Mouse (Mus musculus) hindbrain, embryonic 13.5 days (tissue): Measurements from ENCODE around the gene Tjp1. TPM values are rescaled to one million over a fixed set of nuclear protein-coding genes. Genes with fewer than 3 reads are reported as not detected.
A peak's percentile ranks its signal among the peaks of the same experiment; 100 is the strongest.

ENCODE experiments used
- ATAC-seq: fragments of 200-750 bp; cut with Nextera tagmentation; 2 replicates; pipeline ENCODE4 v1.8.0; 2017; ENCODE audit warnings: moderate TSS enrichment; ENCODE audit not compliant: low FRiP score
- H3K27ac ChIP-seq: fragments of 300-500 bp; sonication (generic); 2 replicates; pipeline ENCODE4 v1.5.1; 2015; ENCODE audit warnings: inconsistent platforms, mild to moderate bottlenecking, moderate library complexity
- H3K27me3 ChIP-seq: fragments of 300-500 bp; sonication (generic); 2 replicates; pipeline ENCODE4 v1.6.1; 2015; ENCODE audit warnings: mild to moderate bottlenecking, inconsistent platforms
- H3K36me3 ChIP-seq: fragments of 300-500 bp; sonication (generic); 2 replicates; pipeline ENCODE4 v1.6.1; 2015; ENCODE audit warnings: mild to moderate bottlenecking, inconsistent platforms
- H3K4me1 ChIP-seq: fragments of 300-500 bp; sonication (generic); replicated peaks from 2 replicates; pipeline ENCODE4 v1.6.1; 2015; ENCODE audit warnings: inconsistent platforms
- H3K4me2 ChIP-seq: fragments of 300-500 bp; sonication (generic); 2 replicates; pipeline ENCODE4 v1.6.1; 2015; ENCODE audit warnings: inconsistent platforms, mild to moderate bottlenecking, moderate library complexity
- H3K4me3 ChIP-seq: fragments of 300-500 bp; sonication (generic); 2 replicates; pipeline ENCODE4 v1.5.1; 2015; ENCODE audit warnings: mild to moderate bottlenecking, inconsistent platforms
- H3K9ac ChIP-seq: fragments of 300-500 bp; sonication (generic); 2 replicates; pipeline ENCODE4 v1.6.1; 2015; ENCODE audit warnings: mild to moderate bottlenecking, inconsistent platforms
- H3K9me3 ChIP-seq: fragments of 300-500 bp; sonication (generic); 2 replicates; pipeline ENCODE4 v1.6.1; 2016; ENCODE audit warnings: inconsistent platforms
- WGBS: fragments of 180-500 bp; shearing (Covaris S2); methylation state at CpG from one replicate; pipeline ENCODE4 v1.1.7; 2015; 5-methylcytosine and 5-hydroxymethylcytosine counted together
- polyA plus RNA-seq: library from polyadenylated mRNA; unstranded; fragments of >200 nt; fragmentation: Nextera tagmentation; extraction: Ambion mirVana; gene quantifications from 2 replicates; pipeline ENCODE4 v1.2.1, GENCODE M21; 2015

Tjp1 gene
- polyA plus RNA-seq, 1 experiment from 2014 or later = 29.4 TPM

- Histone ChIP-seq H3K27ac (0 out of 2 replicates have a peak overlapping the region, but pooled peaks have one; percentile 40), H3K27me3 (no peaks in the 10 kb centered on the region), H3K9me3 (no peaks in the 10 kb centered on the region), H3K4me3 (no peak overlapping the region), H3K9ac (no peak overlapping the region), H3K4me1 (peaks cover 31% of the 10 kb centered on the region), H3K4me2 (no peak overlapping the region), H3K36me3 (no peaks in the 10 kb centered on the region)
- no peak for ATAC-seq
- WGBS = 80% methylated on average over 1 of the region's 1 CpGs
Observed at GRCm38 (mm10) chr7:65419926-65420325, 107.7 kb downstream of the Tjp1 start.

- Histone ChIP-seq H3K4me1 (peaks cover 31% of the 10 kb centered on the region), H3K9me3 (no peaks in the 10 kb centered on the region), H3K9ac (no peak overlapping the region), H3K27me3 (no peaks in the 10 kb centered on the region), H3K4me2 (no peak overlapping the region), H3K36me3 (no peaks in the 10 kb centered on the region), H3K4me3 (no peak overlapping the region), H3K27ac (no peak overlapping the region)
- WGBS = 69% methylated on average over 3 of the region's 3 CpGs
- no peak for ATAC-seq
Observed at GRCm38 (mm10) chr7:65419012-65419411, 108.6 kb downstream of the Tjp1 start.

DNA sequence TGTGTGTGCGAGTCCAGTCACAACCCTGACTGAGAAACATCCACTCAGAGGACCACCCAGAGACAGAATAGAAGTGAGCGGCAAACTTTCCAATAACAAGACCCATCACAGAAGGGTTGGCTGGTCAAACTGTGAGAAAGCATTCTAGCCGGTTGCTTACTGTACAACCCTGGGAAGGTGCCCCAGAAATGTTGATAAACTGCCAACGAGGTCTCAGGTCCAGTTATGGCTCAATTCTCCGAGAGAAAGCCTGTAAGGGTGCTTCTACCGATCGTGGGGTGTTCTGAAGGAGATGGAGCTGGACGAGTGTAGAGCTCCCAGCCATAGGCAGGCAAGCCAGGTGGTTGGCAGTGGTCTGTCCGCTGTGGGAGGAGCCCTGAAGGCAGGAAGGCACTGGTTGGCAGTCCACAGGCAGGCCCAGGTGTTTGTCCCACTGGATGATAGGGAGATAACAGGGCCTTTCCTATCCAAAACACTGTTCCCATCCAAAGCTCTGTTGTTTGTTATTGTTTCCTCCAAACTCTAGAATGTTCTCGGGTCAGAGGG is 109.1 kb downstream of the Tjp1 start:
- H3K4me3 ChIP-seq = no peak overlapping the region
- no peaks in the 10 kb centered on the region for H3K9me3 ChIP-seq
- H3K36me3 ChIP-seq = no peaks in the 10 kb centered on the region
- no peak overlapping the region; the same call in 1 of the 2 replicates for H3K27ac ChIP-seq
- no peak overlapping the region for H3K4me2 ChIP-seq
- H3K4me1 ChIP-seq = peaks cover 27% of the 10 kb centered on the region
- no peak for ATAC-seq
- WGBS = 83% methylated on average over 10 of the region's 10 CpGs
- no peak overlapping the region for H3K9ac ChIP-seq
- H3K27me3 ChIP-seq = no peaks in the 10 kb centered on the region

- no peaks in the 10 kb centered on the region for H3K27me3 ChIP-seq
- peak overlapping the region; percentile 80 for H3K27ac ChIP-seq
- no peaks in the 10 kb centered on the region for H3K9me3 ChIP-seq
- no peaks in the 10 kb centered on the region for H3K36me3 ChIP-seq
- WGBS = 34% methylated on average over 10 of the region's 10 CpGs
- no peak overlapping the region for H3K9ac ChIP-seq
- H3K4me1 ChIP-seq = peaks cover 27% of the 10 kb centered on the region
- no peak for ATAC-seq
- H3K4me3 ChIP-seq = no peak overlapping the region
- no peak overlapping the region for H3K4me2 ChIP-seq
Observed at GRCm38 (mm10) chr7:65417231-65418100, 110.1 kb downstream of the Tjp1 start.

- peaks cover 27% of the 10 kb centered on the region for H3K4me1 ChIP-seq
- no peaks in the 10 kb centered on the region for H3K36me3 ChIP-seq
- no peaks in the 10 kb centered on the region for H3K27me3 ChIP-seq
- no peak overlapping the region for H3K4me3 ChIP-seq
- no peaks in the 10 kb centered on the region for H3K9me3 ChIP-seq
- ATAC-seq = no peak
- no peak overlapping the region for H3K27ac ChIP-seq
- H3K9ac ChIP-seq = no peak overlapping the region
- whole genome bisulfite sequencing = 67% methylated on average over 3 of the region's 3 CpGs
- H3K4me2 ChIP-seq = no peak overlapping the region
Observed at GRCm38 (mm10) chr7:65416506-65416905, 111.1 kb downstream of the Tjp1 start.

DNA sequence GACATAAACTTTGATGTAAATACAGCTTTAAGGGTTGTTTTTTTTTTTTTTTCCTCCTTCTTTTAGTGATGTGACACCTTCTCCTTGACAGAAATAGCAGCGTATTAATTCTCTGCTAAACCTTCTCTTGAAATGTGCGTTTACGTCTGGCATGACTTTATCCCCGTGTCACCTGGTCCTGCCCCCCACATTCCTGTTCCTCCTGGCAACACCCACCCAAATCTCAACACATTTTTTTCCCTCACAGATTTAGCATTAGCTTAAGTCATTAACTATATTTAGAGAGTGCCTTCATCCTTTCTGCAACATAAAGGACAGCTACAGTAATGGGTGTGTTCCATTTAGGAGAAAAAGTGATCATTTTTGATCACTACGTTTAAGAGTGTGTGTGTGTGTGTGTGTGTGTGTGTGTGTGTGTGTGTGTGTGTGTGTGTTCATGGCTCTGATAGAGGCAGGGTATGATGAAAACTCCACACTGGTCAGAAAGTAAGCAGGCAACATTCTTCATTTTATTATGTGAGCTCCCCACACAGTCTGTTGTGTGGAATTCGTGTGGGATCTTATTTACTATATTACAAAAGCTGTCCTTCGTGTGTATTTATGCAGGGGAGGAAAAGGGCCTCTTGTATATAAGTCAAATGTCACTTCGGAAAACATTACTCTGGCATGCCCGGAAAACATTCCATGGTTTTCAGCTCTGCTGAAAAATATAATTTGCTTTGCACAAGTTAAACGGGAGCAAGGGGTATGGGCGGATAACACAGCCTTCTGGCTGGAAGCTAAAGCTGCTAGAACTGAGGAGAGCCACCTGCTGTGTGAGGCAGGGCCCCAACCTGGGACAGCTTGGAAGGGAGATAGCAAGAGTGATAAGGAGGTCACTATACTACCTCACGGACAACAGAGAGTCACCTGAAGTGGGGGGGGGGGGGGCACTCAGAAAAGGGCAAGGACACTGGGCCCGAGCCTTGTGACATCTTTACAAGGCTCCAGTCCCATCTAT is 113.3 kb downstream of the Tjp1 start:
- Histone ChIP-seq H3K4me3 (no peak overlapping the region), H3K27me3 (no peaks in the 10 kb centered on the region), H3K27ac (no peak overlapping the region), H3K4me2 (no peak overlapping the region), H3K9ac (no peak overlapping the region), H3K36me3 (no peaks in the 10 kb centered on the region), H3K4me1 (peaks cover 24% of the 10 kb centered on the region), H3K9me3 (no peaks in the 10 kb centered on the region)
- ATAC-seq = no peak
- 78% methylated on average over 13 of the region's 13 CpGs for WGBS

- Histone ChIP-seq H3K4me2 (no peak overlapping the region), H3K4me1 (peaks cover 7% of the 10 kb centered on the region; the same call in 1 of the 2 replicates), H3K27me3 (no peaks in the 10 kb centered on the region), H3K9ac (no peak overlapping the region), H3K27ac (no peak overlapping the region), H3K36me3 (no peaks in the 10 kb centered on the region), H3K9me3 (no peaks in the 10 kb centered on the region), H3K4me3 (no peak overlapping the region)
- WGBS = 59% methylated on average over 7 of the region's 7 CpGs
- ATAC-seq = no peak
Observed at GRCm38 (mm10) chr7:65410668-65411067, 116.9 kb downstream of the Tjp1 start.

DNA sequence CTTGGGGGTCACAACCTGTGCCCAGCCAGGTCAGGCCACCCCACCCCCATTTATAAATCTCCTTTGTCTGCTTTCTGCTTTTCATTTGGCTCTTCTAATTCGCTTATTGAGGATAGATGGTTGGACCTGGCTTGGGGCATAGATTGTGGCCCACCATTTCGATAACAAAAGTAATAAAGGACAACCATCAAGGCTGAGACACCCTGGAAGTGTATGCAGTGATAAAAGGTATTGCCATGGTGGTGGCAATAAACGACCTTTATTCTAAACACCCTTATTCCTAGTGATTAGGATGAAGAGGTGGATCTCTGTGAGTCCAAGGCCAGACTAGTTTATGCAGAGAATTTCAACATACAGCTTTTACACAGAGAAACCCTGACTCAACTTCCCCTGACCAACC is 121.2 kb downstream of the Tjp1 start:
- no peak overlapping the region for H3K4me3 ChIP-seq
- no peak overlapping the region for H3K27ac ChIP-seq
- no peaks in the 10 kb centered on the region for H3K36me3 ChIP-seq
- H3K27me3 ChIP-seq = no peaks in the 10 kb centered on the region
- H3K9me3 ChIP-seq = no peaks in the 10 kb centered on the region
- ATAC-seq = no peak
- no peak overlapping the region for H3K9ac ChIP-seq
- no peak overlapping the region for H3K4me2 ChIP-seq
- peaks cover 7% of the 10 kb centered on the region; the same call in 1 of the 2 replicates for H3K4me1 ChIP-seq
- WGBS = 78% methylated on average over 3 of the region's 3 CpGs

DNA sequence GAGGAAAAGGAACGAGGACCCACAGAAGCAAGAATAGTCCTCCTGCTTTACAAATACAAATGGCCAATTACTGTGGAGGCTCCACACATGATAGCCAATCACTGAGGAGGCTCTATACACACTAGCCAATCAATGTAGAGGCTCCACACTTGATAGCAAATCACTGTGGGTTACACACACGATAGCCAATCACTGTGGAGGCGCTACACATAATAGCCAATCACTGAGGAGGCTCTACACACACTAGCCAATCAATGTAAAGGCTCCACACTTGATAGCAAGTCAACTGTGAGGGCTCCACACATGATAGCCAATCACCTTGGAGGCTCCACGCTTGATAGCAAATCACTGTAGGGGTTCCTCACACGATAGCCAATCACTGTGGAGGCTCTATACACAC is 125.1 kb downstream of the Tjp1 start:
- no peak overlapping the region for H3K27ac ChIP-seq
- no peaks in the 10 kb centered on the region for H3K36me3 ChIP-seq
- no peak overlapping the region for H3K4me2 ChIP-seq
- ATAC-seq = no peak
- no peaks in the 10 kb centered on the region for H3K27me3 ChIP-seq
- no peaks in the 10 kb centered on the region for H3K9me3 ChIP-seq
- no peaks in the 10 kb centered on the region for H3K4me1 ChIP-seq
- 94% methylated on average over 5 of the region's 5 CpGs for WGBS
- no peak overlapping the region for H3K4me3 ChIP-seq
- H3K9ac ChIP-seq = no peak overlapping the region

- Histone ChIP-seq H3K27ac (no peak overlapping the region), H3K4me2 (no peak overlapping the region), H3K27me3 (no peaks in the 10 kb centered on the region), H3K9me3 (no peaks in the 10 kb centered on the region), H3K4me1 (no peaks in the 10 kb centered on the region), H3K36me3 (no peaks in the 10 kb centered on the region), H3K4me3 (no peak overlapping the region), H3K9ac (no peak overlapping the region)
- no peak for ATAC-seq
Observed at GRCm38 (mm10) chr7:65401622-65402021, 126.0 kb downstream of the Tjp1 start.

DNA sequence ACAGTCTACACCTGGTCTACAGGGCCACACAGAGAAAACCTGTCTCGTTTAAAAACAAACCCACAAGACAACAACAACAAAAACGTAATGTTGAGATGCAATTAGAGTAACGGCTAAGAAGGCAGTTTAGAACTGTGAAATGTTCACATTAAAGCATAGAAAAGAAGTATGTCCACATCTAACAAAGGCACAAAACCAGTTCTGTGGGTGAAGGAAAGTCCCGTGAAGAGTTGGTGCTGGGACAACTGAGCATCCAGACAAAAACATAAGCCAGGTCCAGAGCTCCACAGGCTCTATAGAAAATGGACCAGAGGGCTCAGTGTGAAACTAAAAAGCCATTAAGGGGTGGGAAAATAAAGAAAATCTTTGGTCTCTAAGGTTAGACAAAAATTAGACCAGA is 131.7 kb downstream of the Tjp1 start:
- Histone ChIP-seq H3K36me3 (no peaks in the 10 kb centered on the region), H3K4me3 (no peak overlapping the region), H3K9me3 (no peaks in the 10 kb centered on the region), H3K9ac (no peak overlapping the region), H3K27ac (no peak overlapping the region), H3K4me2 (no peak overlapping the region), H3K4me1 (peaks cover 21% of the 10 kb centered on the region), H3K27me3 (no peaks in the 10 kb centered on the region)
- 87% methylated on average over 4 of the region's 4 CpGs for WGBS
- ATAC-seq = no peak

DNA sequence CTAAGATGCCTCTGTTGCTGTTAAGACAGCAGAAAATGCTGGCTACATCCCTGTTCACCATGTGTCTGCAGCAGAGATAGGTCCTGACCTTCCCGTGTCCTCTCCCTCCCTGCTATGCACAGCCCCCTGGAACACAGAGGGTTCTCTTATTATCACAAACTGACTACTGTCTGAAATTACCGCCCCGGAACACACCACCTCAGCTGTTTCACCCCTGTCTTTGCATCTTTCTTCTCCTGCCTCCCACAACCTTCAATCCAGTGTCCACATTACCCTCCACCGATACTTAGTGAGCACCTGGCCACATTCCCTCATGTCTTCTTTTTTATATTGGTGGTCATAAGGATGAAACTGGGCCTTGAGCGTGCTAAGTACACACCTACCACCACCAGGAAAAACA is 132.4 kb downstream of the Tjp1 start:
- Histone ChIP-seq H3K4me3 (no peak overlapping the region), H3K4me1 (peaks cover 21% of the 10 kb centered on the region), H3K36me3 (no peaks in the 10 kb centered on the region), H3K27me3 (no peaks in the 10 kb centered on the region), H3K9ac (no peak overlapping the region), H3K27ac (no peak overlapping the region), H3K9me3 (no peaks in the 10 kb centered on the region), H3K4me2 (no peak overlapping the region)
- 68% methylated on average over 5 of the region's 5 CpGs for WGBS
- ATAC-seq = no peak
